Mouse (Mus musculus): ENCODE results near the gene Drd3. TPM values are rescaled to one million over a fixed set of nuclear protein-coding genes. Genes with fewer than 3 reads are reported as not detected.

The Drd3 gene
- total RNA-seq (2021), result under 1 TPM in 1 of 2 experiments, not detected in 1; 0.36 TPM
- long read RNA-seq, experiment 1, result 0 reads
- long read RNA-seq, experiment 2, result 0 reads

DNA sequence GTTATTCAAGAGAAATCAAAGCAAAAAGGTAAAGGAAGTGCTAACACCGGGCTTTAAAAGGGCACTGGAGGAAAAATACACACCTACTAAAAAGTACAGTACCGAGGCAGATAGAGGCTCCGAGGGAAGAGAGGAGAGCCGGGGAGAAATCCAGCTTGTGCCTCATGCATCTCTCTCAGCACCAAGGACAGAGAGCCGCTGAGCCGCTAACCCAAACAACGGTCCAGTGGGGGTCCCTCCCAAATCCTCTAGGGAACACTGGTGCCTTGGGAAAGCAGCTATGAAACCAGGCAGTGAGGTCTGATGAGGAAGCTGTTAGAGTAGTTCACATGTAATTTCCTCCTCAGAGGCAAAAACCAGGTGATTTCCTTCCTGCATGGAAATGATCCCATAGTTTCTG, at the start of gene Drd3:
Gene Drd3 (plus strand): TSS at position 276 of the 400 bp plus-strand sequence.
- DNase-seq (ENCODE audit: low spot score in 2 of 2), result no peak

- no peak for DNase-seq (ENCODE audit: low spot score in 2 of 2)
Observed at GRCm38 (mm10) chr16:43708335-43709061, 45.3 kb upstream of the Drd3 start.

DNA sequence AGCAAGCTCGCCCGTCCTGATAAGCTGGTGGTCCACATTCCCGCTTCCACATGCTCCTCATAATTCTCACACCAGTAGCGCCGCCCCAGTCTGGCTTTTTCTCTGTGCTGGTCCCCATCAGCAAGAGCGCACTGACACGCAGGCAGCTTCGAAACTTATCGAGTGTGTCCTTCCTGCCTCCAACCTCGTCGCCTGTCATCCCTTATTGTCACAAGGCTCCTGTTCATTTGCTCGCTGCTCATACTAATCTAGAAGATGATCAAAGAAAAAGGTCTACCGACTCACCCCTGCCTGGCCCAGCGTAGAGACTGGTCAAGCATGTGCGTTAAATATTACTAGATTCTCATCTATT, 44.8 kb upstream of the Drd3 start:
- peak in 1 of 2 experiments; percentile 46 for DNase-seq (ENCODE audit: low spot score in 2 of 2)

DNA sequence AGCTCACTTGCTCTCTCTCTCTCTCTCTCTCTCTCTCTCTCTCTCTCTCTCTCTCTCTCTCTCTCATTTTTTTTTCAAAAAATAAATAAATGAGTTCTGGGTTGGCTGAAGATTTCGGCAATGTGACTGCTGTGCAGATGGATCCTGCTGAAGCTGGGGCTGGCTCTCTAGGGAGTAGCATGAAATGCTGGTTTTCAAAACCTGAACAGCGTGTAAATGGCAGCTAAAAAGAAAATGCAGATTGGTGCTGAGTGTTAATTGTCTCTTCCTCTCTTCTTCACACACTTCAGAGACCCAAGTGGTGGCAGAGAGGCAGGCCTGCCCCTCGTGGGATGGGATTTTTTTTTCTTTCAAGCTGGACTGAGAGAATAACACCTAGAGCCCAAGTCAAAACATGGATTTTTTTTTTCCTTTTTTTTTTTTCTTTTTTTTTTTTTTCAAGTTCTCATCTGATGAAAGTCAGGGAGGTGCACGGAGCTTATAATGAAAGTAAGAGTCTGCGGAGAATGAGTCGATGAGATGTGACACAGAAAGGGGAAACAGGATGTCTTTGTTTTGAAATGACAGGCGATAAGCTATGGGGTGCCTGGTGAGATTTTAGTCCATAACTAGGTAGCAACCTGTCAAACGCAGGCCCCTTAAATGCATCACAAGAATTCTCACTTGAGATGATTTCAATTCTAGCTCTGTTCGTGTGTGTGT, 44.2 kb upstream of the Drd3 start:
- peak in 1 of 2 experiments; percentile 68 for DNase-seq (ENCODE audit: low spot score in 2 of 2)

DNA sequence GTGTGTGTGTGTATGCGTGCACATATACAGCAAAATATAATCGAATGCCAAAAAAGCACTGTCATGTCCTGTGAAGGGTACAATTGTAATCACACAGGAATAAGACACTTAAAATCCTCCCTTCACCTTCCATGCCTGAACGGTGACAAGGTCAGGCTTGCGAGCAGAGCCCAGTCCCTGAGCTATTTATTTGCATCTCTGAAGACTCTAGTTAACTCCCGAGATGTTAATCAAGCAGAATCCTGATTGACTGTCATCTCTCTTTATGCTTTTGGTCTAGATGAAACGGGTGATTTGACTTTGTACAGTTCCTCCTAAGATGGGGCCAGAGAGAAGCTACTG, 43.7 kb upstream of the Drd3 start:
- no peak for DNase-seq (ENCODE audit: low spot score in 2 of 2)

- peak; percentile 55 to 59 for DNase-seq (ENCODE audit: low spot score in 2 of 2)
Observed at GRCm38 (mm10) chr16:43710651-43711050, 43.2 kb upstream of the Drd3 start.

- DNase-seq (ENCODE audit: low spot score in 2 of 2), result no peak
Observed at GRCm38 (mm10) chr16:43711361-43711760, 42.5 kb upstream of the Drd3 start.

DNA sequence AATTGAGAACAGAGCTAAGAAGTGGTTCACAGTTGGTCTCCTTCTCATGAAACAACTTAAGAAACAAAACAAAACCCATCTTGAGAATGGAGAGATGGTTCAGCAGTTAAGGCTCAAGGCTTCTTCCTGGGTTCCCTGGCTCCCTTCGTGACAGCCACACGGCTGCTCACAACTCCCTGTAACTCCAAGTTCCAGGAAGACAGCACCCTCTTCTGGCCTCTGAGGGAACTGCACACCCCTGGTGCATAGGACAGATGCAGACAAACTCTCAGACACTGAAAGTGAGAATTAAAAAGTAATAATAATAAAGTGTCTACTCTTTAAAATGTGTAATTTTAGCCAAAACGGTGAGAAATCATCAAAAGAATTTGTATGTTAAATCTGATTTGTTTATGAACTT, 29.4 kb upstream of the Drd3 start:
- DNase-seq (ENCODE audit: low spot score in 2 of 2), result no peak

DNA sequence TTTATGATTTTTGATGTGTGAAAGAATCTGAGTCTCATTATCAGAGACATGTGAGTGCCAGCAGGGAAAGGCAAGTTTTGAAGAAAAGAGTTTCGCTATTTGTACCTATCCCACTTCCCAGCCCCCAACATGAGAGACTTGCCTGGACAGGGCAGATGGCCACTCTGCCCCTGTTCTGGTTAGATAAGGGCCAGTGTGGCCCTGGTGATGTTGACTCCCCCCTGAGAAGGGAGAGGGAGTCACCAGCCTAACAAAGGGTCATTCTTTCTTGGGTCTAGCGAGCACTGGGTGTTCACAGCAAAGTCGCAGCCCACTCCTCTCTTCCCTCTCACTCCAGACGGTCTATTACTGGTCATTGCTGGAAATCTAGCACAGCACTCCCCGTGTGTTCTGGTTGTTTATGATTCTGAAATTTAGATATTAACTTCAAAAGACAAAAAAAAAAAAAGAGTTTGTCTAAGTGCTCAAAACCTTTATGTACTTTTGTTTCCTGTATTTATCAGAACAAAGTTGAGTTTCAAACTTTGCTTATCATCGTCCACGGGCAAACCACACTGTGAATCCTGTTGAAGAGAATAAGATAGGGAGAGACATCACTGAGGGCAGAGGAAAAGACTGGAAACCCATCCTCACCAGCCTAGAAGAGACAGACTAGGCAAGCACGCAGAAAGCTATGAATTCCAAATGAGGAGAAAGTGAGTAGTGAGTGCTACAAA, 24.2 kb upstream of the Drd3 start:
- DNase-seq (ENCODE audit: low spot score in 2 of 2), result no peak

DNA sequence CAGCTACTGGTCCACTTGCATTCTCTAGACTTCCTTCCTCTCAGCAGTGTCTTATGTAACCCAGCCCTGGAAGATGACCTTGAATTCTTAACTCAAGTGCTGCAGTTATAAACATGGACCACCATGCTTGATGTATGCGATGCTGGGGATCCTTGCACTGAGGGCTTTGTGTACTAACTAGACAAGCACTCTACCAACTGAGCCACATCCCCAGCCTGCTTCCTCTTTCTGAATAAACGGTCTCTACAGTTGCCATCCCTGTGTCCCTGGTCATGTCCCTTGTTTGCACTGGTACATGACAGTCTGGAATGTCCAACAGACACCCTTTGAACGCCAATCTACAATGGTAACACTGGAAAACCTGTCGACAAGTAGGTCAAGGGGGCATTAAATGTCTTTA, 23.5 kb upstream of the Drd3 start:
- no peak for DNase-seq (ENCODE audit: low spot score in 2 of 2)

- DNase-seq (ENCODE audit: low spot score in 2 of 2), result peak in 1 of 2 experiments; percentile 12
Observed at GRCm38 (mm10) chr16:43732496-43732895, 21.3 kb upstream of the Drd3 start.

- no peak for DNase-seq (ENCODE audit: low spot score in 2 of 2)
Observed at GRCm38 (mm10) chr16:43732900-43733299, 20.9 kb upstream of the Drd3 start.

- no peak for DNase-seq (ENCODE audit: low spot score in 2 of 2)
Observed at GRCm38 (mm10) chr16:43737933-43738332, 15.9 kb upstream of the Drd3 start.

DNA sequence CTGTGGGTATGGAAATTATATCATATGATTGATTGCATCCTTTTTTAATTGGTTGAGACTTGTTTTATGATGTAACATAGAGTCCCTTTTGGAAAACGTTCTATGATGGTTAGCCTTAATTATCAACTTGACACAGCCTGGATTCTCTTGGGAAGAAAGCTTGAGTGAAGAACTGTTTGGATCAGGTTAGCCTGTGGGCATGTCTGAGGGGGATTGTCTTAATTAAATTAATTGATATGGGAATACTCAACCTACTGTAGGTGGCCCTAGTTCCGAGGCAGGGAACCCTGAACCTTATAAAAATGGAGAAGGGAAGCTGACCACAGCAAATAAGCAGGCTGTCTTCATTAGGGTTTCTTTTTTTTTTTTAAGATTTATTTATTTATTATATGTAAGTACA, 12.9 kb upstream of the Drd3 start:
- no peak for DNase-seq (ENCODE audit: low spot score in 2 of 2)

DNA sequence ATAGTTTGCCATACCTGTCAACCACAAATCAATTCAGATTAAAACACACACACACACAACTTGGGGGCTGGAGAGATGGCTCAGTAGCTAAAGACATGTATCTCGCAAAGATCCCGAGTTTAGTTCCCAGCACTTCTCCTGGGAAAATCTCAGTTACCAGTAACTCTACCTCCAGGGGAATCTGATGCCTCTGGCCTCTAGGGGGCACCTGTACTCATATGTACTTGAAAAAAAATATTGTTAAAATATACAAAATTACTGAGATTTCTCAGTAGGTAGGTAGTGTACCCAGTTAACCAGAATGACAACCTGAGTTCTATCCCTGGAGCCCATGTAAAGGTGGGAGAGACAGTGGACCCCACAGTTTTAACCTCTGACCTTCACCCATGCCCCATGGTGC, 5.4 kb upstream of the Drd3 start:
- no peak for DNase-seq (ENCODE audit: low spot score in 2 of 2)

DNA sequence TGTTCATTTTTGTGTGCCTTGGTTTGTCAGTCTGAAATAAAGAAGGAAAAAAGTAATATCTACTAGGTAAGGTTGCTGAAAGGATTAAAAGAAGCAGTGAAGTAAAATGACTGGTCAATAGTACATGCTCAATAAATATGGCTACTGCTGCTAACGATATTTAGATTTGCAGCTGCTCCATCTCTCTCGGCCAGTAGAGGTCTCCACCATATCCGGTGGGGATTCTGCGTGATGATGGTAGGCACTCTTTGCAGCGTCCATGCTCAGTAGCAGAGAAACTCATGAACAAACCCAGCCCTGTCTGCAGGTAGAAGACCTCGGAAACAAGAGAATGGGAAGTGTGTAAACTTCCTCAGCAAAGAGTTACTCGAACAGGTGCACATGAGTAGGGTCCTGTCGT, 926 bp upstream of the Drd3 start:
- no peak for DNase-seq (ENCODE audit: low spot score in 2 of 2)

DNA sequence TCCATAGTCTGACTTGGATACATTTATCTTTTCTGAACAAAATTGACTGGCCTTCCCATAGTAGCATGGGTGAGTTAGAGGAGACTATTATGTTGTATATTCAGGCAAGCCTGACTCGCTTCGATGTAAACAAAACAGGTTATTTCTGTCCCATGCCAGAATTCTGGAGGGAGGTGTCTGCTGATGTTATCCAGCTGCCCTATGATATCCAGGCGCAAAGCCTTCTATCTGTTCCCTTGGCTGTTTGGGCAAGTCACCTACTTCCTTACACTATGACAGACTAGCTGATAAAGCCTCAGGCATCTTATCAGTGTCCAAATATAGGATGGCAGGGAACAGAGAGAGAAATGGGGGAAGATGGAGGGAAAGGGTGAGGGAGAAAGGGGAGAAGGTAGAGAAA, 18.5 kb downstream of the Drd3 start:
- no peak for DNase-seq (ENCODE audit: low spot score in 2 of 2)

GRCm38 (mm10) chr16:43772766-43773165, 18.9 kb downstream of the Drd3 start:
- DNase-seq (ENCODE audit: low spot score in 2 of 2), result no peak

DNA sequence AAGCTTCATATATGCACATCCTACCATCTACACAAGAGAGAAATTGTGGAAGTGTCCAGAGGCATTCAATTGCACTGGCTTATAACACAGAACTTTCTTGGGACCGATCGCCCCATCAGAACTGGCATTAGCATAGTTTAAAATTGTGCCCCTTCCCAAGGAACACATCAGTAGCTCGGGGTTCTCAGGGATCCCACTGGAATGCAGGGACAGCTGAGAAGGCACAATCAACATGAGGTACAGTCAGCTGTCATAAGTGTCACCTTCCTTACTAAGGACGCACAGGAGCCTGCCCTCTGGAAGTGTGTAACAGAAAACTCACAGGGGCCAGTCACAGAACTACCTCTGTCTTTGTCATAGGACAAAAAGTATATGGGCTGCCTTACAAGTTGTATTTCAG, 19.7 kb downstream of the Drd3 start:
- no peak for DNase-seq (ENCODE audit: low spot score in 2 of 2)

DNA sequence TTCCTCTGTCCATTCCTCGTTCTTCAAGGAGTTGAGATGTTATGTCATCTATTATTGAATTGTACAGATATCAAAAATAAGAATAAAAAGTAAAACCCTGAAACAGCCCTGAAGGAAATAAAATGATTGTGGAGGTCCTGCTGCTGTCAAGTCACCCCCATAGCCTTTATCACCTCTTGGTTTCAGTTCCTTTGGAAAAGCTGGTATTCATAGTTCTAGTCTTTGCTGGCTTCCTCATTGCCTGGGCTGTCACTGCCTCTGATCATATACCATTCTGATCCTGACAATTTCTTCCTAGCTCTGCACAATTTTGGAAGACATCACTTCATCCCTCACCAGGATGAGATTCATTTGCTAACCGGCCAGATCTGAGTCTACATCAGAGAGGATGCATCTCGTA, 23.1 kb downstream of the Drd3 start:
- DNase-seq (ENCODE audit: low spot score in 2 of 2), result no peak

GRCm38 (mm10) chr16:43799541-43799940, 45.7 kb downstream of the Drd3 start:
- no peak for DNase-seq (ENCODE audit: low spot score in 2 of 2)

DNA sequence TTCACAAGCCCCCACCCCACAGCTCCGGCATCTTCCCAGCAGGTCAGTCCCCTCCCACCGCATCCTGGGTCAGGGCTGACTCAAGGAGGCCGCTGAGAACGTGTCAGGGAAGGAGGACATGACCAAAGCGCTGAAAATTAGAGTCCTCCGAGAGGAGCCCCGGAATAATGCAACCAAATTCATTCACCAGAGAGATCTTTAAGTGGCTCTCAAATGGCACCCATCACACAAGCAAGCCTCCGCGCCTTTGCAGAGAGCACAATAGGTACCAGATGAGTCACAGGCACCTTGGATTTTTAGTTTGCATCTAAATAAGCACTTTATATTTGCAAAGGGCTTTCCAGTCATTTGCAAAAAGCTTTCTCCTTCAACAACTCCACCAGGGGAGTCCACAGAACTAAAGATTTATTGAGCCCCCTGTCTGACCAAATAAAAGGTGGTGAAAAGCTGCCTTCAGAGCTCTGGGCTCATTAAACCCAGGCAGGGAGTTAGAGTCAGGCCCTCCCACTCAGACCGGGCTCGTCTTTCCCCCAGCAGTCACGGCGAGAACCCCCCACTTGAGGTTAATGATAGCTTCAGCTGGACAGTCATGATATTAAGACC, 46.4 kb downstream of the Drd3 start:
- no peak for DNase-seq (ENCODE audit: low spot score in 2 of 2)
